Mouse (Mus musculus): Measurements from ENCODE around the gene Psen1. TPM values are rescaled to one million over a fixed set of nuclear protein-coding genes. Genes with fewer than 3 reads are reported as not detected.

The Psen1 gene
- polyA plus RNA-seq, 1 experiment from 2014 or later, result 71.5 TPM

DNA sequence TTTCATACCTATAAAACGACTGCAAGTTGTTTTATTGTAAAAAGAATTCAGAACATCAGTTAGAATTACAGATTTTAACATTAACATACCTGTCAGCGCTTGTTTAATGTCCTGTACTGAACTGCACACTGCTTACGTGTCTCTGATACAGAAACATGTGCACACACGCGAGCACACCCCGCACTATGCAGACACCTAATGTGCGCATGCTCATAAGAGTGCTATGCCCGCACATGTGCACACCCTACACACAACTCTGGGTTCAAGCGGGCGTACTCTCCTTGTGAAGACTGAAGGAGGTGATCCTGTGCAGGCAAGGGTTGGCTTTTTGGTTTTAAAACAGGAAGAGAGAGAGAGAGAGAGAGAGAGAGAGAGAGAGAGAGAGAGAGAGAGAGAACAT, 76.6 kb downstream of the Psen1 start:
- 84% methylated on average over 10 of the region's 10 CpGs for WGBS
- H3K9ac ChIP-seq (replicated peaks), result no peak overlapping the region
- H3K9me3 ChIP-seq, result no peaks in the 10 kb centered on the region
- H3K27me3 ChIP-seq, result peaks cover 11% of the 10 kb centered on the region; the same call in 1 of the 2 replicates
- no peak for ATAC-seq
- no peak overlapping the region; the same call in 1 of the 2 replicates for H3K4me2 ChIP-seq (replicated peaks)
- H3K27ac ChIP-seq, result no peak overlapping the region
- H3K4me1 ChIP-seq (replicated peaks), result peaks cover 17% of the 10 kb centered on the region
- H3K36me3 ChIP-seq, result no peaks in the 10 kb centered on the region
- no peak overlapping the region for H3K4me3 ChIP-seq (replicated peaks)

DNA sequence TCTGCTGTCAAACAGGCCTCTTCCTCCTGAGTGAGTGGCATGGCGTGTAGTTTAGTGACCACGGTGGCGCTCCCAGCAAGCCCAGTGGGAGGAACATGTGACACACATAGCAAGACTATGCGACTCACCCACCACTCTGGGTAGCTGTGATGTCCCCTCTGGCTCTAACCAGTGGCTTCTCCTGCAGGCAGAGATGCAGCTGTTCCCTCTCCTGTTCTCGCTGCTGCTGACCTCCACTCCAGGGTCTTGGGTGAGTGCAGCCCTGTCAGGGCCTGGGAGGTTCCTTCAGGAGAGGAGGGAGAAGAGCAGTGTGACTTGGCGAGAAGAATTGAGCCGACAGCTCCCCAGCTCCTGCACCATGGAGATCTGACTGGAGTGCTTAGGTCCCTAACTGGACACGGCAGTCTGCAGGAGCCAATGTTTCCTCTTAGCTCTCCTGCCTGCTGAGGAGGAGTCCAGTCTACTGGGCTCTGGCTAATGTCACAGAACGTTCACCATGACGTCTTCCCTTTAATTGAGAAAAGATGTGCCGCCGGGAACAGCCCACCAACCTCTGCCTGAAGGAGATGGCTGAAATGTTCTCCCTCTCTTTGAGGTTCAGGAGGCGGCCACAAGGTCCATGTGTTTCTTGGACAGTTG, 78.1 kb downstream of the Psen1 start:
- H3K4me2 ChIP-seq (replicated peaks), result no peak overlapping the region
- H3K36me3 ChIP-seq, result no peaks in the 10 kb centered on the region
- peaks cover 16% of the 10 kb centered on the region; the same call in 1 of the 2 replicates for H3K27me3 ChIP-seq
- H3K9ac ChIP-seq (replicated peaks), result no peak overlapping the region
- no peak overlapping the region for H3K4me3 ChIP-seq (replicated peaks)
- no peak for ATAC-seq
- WGBS, result 81% methylated on average over 13 of the region's 13 CpGs
- H3K4me1 ChIP-seq (replicated peaks), result peaks cover 28% of the 10 kb centered on the region
- no peak overlapping the region for H3K27ac ChIP-seq
- no peaks in the 10 kb centered on the region for H3K9me3 ChIP-seq

DNA sequence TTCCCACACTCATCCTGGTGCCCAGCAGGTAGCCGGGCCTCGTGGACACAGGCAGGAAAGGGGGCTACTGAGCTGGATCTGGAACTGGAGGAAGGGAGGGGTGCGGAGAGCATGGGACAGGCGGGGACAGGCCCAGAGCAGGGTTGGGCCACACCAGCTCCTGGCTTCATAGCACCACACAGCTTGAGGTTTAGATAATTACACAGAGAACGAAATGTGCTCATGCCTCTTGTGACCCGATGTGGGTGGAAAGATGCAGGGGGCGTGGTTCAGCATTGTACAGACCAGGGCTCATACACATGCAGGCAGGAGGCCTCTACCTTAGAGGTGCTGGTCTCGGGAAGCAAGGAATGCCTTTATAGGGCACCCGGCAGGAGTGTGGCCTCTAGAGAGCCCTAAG, 79.9 kb downstream of the Psen1 start:
- H3K4me2 ChIP-seq (replicated peaks), result no peak overlapping the region
- no peak overlapping the region for H3K9ac ChIP-seq (replicated peaks)
- peaks cover 25% of the 10 kb centered on the region for H3K4me1 ChIP-seq (replicated peaks)
- no peak overlapping the region for H3K4me3 ChIP-seq (replicated peaks)
- no peaks in the 10 kb centered on the region for H3K9me3 ChIP-seq
- H3K36me3 ChIP-seq, result no peaks in the 10 kb centered on the region
- peaks cover 16% of the 10 kb centered on the region; the same call in 1 of the 2 replicates for H3K27me3 ChIP-seq
- no peak overlapping the region for H3K27ac ChIP-seq
- ATAC-seq, result no peak
- WGBS, result 73% methylated on average over 9 of the region's 9 CpGs

DNA sequence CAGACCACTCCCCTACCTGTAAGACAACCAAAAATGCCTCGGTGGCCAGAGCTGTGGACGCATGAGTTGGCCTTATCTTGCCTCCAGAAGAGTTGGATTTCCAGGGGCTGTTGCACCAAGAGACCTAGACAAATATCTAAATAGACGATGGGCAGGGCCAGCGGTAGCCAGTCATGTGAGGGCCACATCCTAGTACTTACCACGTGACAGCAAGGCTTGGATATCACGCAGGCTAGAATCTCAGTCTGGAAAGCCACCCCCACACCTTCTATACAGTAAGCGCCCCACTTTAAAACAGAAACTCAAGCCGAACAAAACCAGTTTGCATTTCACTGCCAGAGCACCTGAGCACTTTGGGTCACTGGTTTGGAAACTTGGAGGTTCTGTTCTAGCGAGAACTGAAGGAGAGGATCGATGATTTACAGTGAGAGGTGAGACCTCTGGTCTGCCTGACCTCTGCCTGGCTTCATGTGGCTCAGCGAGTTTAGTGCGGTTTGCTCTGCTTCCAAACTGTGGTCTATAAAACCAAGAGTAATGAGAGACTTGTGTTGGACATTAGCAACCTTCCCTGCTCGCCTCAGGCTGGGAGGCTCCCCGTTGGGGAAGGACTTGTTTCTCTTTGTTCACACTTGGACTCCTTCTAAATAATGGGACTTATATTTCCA, 80.4 kb downstream of the Psen1 start:
- Histone ChIP-seq H3K9ac (replicated peaks) (no peak overlapping the region), H3K4me3 (replicated peaks) (no peak overlapping the region), H3K36me3 (no peaks in the 10 kb centered on the region), H3K4me2 (replicated peaks) (no peak overlapping the region), H3K9me3 (no peaks in the 10 kb centered on the region), H3K27me3 (peaks cover 16% of the 10 kb centered on the region; the same call in 1 of the 2 replicates), H3K4me1 (replicated peaks) (peaks cover 20% of the 10 kb centered on the region), H3K27ac (no peak overlapping the region)
- WGBS, result 88% methylated on average over 14 of the region's 14 CpGs
- ATAC-seq, result no peak

DNA sequence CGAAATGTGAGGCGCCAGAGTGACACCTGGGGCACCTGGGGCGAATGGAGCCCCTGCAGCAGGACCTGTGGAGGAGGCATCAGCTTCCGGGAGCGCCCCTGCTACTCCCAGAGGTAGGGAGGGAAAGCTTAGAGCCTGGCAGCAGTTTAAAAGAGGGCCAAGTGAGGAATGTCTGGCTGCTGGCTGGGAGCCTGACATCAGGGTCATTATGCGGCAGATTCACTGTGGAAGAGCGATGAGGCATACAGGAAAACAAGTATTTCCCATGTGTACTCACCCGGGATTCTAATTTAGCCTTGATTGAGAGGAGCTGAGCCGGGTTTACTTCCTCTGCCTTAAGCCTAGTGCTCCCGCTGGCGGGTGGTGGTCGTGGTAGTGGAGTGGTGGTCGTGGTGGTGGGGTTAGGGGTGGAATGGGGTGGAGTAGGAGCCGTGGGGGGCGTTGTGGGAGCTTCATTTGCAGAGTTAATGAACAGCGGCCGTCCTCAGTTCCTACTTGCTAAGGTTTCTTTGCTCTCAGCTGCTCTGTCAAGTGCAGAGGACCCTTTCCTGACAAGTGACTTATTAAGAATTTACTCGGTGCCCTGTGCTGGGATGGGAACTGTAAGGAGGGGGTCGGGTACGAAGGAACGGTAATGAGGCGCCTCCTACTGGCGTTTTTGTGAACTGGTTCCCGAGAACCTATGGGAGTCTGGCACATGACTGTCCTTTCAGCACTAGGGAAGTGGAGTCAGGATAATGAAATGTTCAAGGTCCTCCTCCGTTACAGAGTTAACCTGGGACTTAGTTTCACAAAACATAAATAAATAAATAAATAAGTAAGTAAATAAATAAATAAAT, 82.7 kb downstream of the Psen1 start:
- Histone ChIP-seq H3K27me3 (peaks cover 5% of the 10 kb centered on the region; the same call in 1 of the 2 replicates), H3K27ac (peak overlapping the region; percentile 35; the same call in 1 of the 2 replicates), H3K4me2 (replicated peaks) (peak overlapping the region; percentile 28), H3K4me1 (replicated peaks) (peaks cover 15% of the 10 kb centered on the region), H3K9ac (replicated peaks) (no peak overlapping the region), H3K4me3 (replicated peaks) (no peak overlapping the region), H3K9me3 (no peaks in the 10 kb centered on the region), H3K36me3 (no peaks in the 10 kb centered on the region)
- peak; percentile 49 for ATAC-seq
- 7% methylated on average over 25 of the region's 25 CpGs for WGBS

DNA sequence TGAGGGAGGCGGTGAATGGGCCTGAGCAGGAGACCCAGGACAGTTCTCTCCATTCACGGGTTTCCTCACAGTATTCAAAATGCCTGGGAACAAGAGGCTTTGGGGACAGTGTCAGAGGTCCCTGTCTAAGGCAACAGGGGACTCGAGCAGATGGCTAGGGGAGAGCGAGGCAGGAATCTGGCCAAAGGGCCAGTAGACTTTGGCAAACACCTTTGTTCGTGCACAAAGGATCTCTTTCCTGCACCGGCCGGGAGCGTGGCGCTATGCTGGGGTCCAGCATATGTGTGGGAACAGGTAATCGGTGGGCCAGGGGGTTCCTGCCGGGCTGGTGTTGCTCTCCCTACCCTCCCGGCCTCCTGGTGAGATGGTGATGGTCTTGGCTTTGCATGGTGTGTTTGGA, 87.7 kb downstream of the Psen1 start:
- WGBS, result 56% methylated on average over 12 of the region's 12 CpGs

DNA sequence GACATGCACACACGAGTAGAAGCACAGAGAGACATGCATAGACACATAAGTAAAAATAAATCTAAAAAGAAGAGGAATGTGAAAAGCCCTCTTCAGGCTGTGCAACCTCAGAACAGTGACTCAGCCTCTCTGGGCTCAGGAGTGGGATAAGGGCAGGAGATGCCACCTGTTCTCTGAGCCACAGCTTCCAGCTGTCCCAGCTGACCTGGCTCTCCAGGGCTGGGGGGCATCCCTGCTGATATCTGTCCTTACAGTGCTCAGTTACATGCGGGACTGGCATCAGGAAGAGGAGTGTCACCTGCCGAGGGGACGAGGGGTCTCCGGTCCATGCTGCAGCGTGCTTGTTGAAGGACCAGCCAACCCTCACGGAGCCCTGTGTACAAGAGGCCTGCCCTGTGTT, 88.8 kb downstream of the Psen1 start:
- H3K4me3 ChIP-seq (replicated peaks), result no peak overlapping the region
- ATAC-seq, result no peak
- no peak overlapping the region for H3K9ac ChIP-seq (replicated peaks)
- H3K27me3 ChIP-seq, result no peaks in the 10 kb centered on the region
- no peak overlapping the region for H3K4me2 ChIP-seq (replicated peaks)
- no peak overlapping the region for H3K27ac ChIP-seq
- H3K36me3 ChIP-seq, result no peaks in the 10 kb centered on the region
- H3K4me1 ChIP-seq (replicated peaks), result 0 out of 2 replicates have a peak, but pooled peaks cover 10% of the 10 kb centered on the region
- 91% methylated on average over 7 of the region's 7 CpGs for WGBS
- no peaks in the 10 kb centered on the region for H3K9me3 ChIP-seq

More for the DNA sequence above, 87.7 kb downstream of the Psen1 start:
- ATAC-seq, result no peak
- Histone ChIP-seq H3K4me1 (replicated peaks) (peaks cover 8% of the 10 kb centered on the region), H3K27me3 (no peaks in the 10 kb centered on the region), H3K9me3 (no peaks in the 10 kb centered on the region), H3K9ac (replicated peaks) (no peak overlapping the region), H3K36me3 (no peaks in the 10 kb centered on the region), H3K4me3 (replicated peaks) (no peak overlapping the region), H3K27ac (no peak overlapping the region), H3K4me2 (replicated peaks) (no peak overlapping the region)

DNA sequence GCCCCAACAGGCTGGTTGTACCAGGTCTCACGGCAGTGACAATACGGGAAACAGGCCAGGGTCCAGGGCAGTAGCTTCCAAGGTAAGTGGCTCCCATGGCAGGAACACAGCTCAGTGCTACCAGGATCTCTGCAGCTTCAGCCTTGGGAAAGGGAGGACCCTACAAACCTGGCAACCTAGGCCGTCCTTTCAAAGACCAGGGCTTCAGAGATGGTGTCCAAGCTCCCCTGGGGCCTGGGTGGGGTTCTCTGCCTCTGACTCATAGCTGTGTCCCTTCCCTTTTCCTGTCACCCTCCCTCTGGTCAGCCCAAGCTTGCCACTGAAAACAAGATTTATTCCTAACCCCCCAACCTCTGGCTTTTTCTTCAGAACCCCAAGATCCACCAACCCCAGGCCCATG, 92.2 kb downstream of the Psen1 start:
- Histone ChIP-seq H3K36me3 (no peaks in the 10 kb centered on the region), H3K9me3 (no peaks in the 10 kb centered on the region), H3K27me3 (no peaks in the 10 kb centered on the region), H3K4me2 (replicated peaks) (no peak overlapping the region), H3K4me3 (replicated peaks) (no peak overlapping the region), H3K27ac (no peak overlapping the region), H3K9ac (replicated peaks) (no peak overlapping the region), H3K4me1 (replicated peaks) (0 out of 2 replicates have a peak, but pooled peaks cover 10% of the 10 kb centered on the region)
- 90% methylated on average over 3 of the region's 3 CpGs for WGBS
- ATAC-seq, result no peak

DNA sequence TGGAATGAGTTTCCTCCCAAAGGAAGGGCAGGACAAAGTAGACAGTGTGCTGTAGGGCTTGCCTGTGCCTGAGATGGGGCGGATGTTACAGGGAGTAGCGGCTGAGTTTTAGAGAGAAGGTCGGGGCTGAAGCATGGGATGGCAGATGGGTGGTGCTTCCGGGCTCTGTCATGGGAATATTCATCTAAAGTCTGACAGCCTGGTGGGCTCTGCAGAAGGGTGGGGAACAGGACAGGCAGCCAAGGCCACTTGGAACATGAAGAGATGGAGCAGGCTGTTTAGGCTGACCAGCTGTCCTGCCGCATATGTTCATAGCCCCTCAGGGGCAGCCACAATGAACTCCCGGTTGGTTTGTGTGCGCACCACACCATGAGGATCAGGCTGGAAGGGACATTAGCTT, 93.3 kb downstream of the Psen1 start:
- H3K4me1 ChIP-seq (replicated peaks), result 0 out of 2 replicates have a peak, but pooled peaks cover 5% of the 10 kb centered on the region
- H3K27me3 ChIP-seq, result no peaks in the 10 kb centered on the region
- no peak overlapping the region for H3K9ac ChIP-seq (replicated peaks)
- H3K9me3 ChIP-seq, result no peaks in the 10 kb centered on the region
- no peaks in the 10 kb centered on the region for H3K36me3 ChIP-seq
- no peak overlapping the region for H3K4me2 ChIP-seq (replicated peaks)
- H3K4me3 ChIP-seq (replicated peaks), result no peak overlapping the region
- WGBS, result 75% methylated on average over 7 of the region's 7 CpGs
- ATAC-seq, result no peak
- H3K27ac ChIP-seq, result no peak overlapping the region

DNA sequence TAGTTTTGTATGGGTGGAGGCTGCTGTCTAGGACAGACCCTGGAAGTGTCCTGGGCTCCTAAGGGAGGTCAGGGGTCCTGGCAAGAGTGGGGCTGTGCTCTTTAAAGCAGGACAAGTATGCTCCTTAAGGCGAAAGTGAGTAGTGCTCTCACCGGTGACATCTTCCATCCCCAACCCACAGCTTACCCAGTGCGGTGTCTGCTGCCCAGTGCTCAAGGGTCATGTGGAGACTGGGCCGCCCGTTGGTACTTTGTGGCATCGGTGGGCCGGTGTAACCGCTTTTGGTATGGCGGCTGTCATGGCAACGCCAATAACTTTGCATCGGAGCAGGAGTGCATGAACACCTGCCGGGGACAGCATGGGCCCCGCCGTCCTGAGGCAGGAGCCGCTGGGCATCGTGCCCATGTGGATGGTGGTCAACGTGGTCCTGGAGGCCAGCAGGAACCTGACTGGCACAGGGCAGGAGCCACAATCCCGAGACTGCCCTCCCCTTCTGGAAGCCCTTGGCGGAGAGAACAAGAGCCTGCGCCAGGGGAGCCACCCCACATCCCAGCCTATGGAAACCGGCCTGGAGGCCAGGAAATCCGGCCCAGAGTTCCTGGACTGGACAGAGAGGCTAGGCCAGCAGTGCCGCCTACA, 93.8 kb downstream of the Psen1 start:
- WGBS, result 78% methylated on average over 23 of the region's 23 CpGs
- Histone ChIP-seq H3K4me3 (replicated peaks) (no peak overlapping the region), H3K4me2 (replicated peaks) (no peak overlapping the region), H3K4me1 (replicated peaks) (0 out of 2 replicates have a peak, but pooled peaks cover 5% of the 10 kb centered on the region), H3K9me3 (no peaks in the 10 kb centered on the region), H3K27me3 (no peaks in the 10 kb centered on the region), H3K36me3 (no peaks in the 10 kb centered on the region), H3K9ac (replicated peaks) (no peak overlapping the region), H3K27ac (no peak overlapping the region)
- no peak for ATAC-seq

DNA sequence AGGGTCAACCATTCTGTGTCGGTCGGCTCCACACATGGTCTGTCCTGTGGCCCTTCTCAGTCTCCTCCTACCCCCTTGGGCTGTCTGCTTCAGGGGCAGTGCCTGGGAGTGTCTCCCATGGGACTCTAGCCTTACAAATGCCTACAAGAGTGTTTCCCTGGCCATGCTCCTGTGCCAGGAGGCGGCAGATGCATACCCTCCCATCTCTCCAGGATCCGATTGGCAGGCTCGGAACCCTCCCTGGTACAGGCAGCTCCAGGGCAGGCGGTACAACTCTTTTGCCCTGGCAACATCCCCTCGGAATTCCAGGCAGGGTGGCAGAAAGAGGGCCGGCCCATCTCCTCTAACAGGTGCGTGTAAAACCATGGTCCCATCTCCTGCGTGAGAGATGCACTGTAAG, 94.7 kb downstream of the Psen1 start:
- no peak overlapping the region for H3K9ac ChIP-seq (replicated peaks)
- H3K4me1 ChIP-seq (replicated peaks), result 0 out of 2 replicates have a peak, but pooled peaks cover 5% of the 10 kb centered on the region
- H3K4me2 ChIP-seq (replicated peaks), result no peak overlapping the region
- no peaks in the 10 kb centered on the region for H3K9me3 ChIP-seq
- H3K36me3 ChIP-seq, result no peaks in the 10 kb centered on the region
- no peak for ATAC-seq
- no peak overlapping the region for H3K27ac ChIP-seq
- no peaks in the 10 kb centered on the region for H3K27me3 ChIP-seq
- WGBS, result 92% methylated on average over 10 of the region's 10 CpGs
- no peak overlapping the region for H3K4me3 ChIP-seq (replicated peaks)
